Mouse (Mus musculus) liver, embryonic 14.5 days (tissue): ENCODE results near the gene Sgip1. TPM values are rescaled to one million over a fixed set of nuclear protein-coding genes. Genes with fewer than 3 reads are reported as not detected.

Source experiments
- ATAC-seq: fragments of 200-750 bp; cut with Nextera tagmentation; 2 replicates; pipeline ENCODE4 v1.8.0; 2017; ENCODE audit warnings: moderate number of reproducible peaks, mild to moderate bottlenecking, moderate library complexity; ENCODE audit not compliant: insufficient read depth
- DNase-seq, 3 experiments: peaks; one replicate each; pipeline ENCODE4 v3.0.0-alpha.2; 2012 to 2013; ENCODE audit warnings: low read depth in 3 of 3, low spot score in 3 of 3
- H3K27ac ChIP-seq: fragments of 300-500 bp; sonication (generic); 2 replicates; pipeline ENCODE4 v1.5.1; 2014; ENCODE audit warnings: moderate library complexity, mild to moderate bottlenecking, control low read depth, inconsistent platforms
- H3K27me3 ChIP-seq: fragments of 300-500 bp; sonication (generic); 2 replicates; pipeline ENCODE4 v1.6.1; 2014; ENCODE audit warnings: mild to moderate bottlenecking, low read length, moderate library complexity; ENCODE audit not compliant: control insufficient read depth, insufficient read depth
- H3K36me3 ChIP-seq: fragments of 300-500 bp; sonication (generic); replicated peaks from 2 replicates; pipeline ENCODE4 v1.6.1; 2014; ENCODE audit warnings: low read depth; ENCODE audit not compliant: control insufficient read depth, insufficient read depth
- H3K4me1 ChIP-seq, 2 experiments: fragments of 200-500 bp in 1 of 2; fragments of 300-500 bp in 1 of 2; sonication (generic) in 1 of 2; replicated peaks; 2 replicates each; pipeline ENCODE4 v1.6.1; 2012 to 2014; ENCODE audit warnings: antibody characterized with exemption in 1 of 2, inconsistent platforms in 1 of 2, low read length in 1 of 2; ENCODE audit not compliant: control insufficient read depth in 2 of 2, insufficient read depth in 2 of 2
- H3K4me2 ChIP-seq: fragments of 300-500 bp; sonication (generic); 2 replicates; pipeline ENCODE4 v1.6.1; 2014; ENCODE audit warnings: low read depth, mild to moderate bottlenecking, control low read depth, moderate library complexity
- H3K4me3 ChIP-seq, 2 experiments: fragments of 200-500 bp in 1 of 2; fragments of 300-500 bp in 1 of 2; sonication (generic) in 1 of 2; 2 replicates each; pipeline ENCODE4 v1.5.1; 2012 to 2014; ENCODE audit warnings: low read depth in 2 of 2, low read length in 2 of 2, mild to moderate bottlenecking in 2 of 2, control low read depth in 1 of 2, inconsistent platforms in 1 of 2, moderate library complexity in 1 of 2; ENCODE audit not compliant: insufficient read depth in 1 of 2
- H3K9ac ChIP-seq: fragments of 300-500 bp; sonication (generic); replicated peaks from 2 replicates; pipeline ENCODE4 v1.6.1; 2014; ENCODE audit warnings: mild to moderate bottlenecking, control low read depth, moderate library complexity
- H3K9me3 ChIP-seq: fragments of 300-500 bp; sonication (generic); 2 replicates; pipeline ENCODE4 v1.6.1; 2016; ENCODE audit warnings: low read length, mixed read lengths; ENCODE audit not compliant: control insufficient read depth
- CTCF ChIP-seq: IDR thresholded peaks from 2 replicates; pipeline ENCODE4 v1.5.1; 2016; ENCODE audit warnings: antibody characterized with exemption, low read depth, control low read depth
- EP300 ChIP-seq: IDR thresholded peaks from 2 replicates; pipeline ENCODE4 v1.6.1; 2016; ENCODE audit warnings: antibody characterized with exemption, low read depth
- WGBS: fragments of 180-500 bp; shearing (Covaris S2); extraction: QIAGEN DNeasy Blood & Tissue Kit; methylation state at CpG from one replicate; pipeline ENCODE4 v1.1.7; 2014; ENCODE audit not compliant: insufficient replicate concordance; 5-methylcytosine and 5-hydroxymethylcytosine counted together
- polyA plus RNA-seq, 2 experiments: library from polyadenylated mRNA; depleted of rRNA in 1 of 2; stranded (reverse) in 1 of 2; unstranded in 1 of 2; fragments of >200 nt; fragmentation: Nextera tagmentation in 1 of 2; extraction: Ambion mirVana in 1 of 2; gene quantifications; 2 replicates each; pipeline versions ENCODE4 v1.2.1 to v1.2.3; 2012 to 2014

The Sgip1 gene
- polyA plus RNA-seq, 2 experiments = 0.10 to 0.32 TPM

DNA sequence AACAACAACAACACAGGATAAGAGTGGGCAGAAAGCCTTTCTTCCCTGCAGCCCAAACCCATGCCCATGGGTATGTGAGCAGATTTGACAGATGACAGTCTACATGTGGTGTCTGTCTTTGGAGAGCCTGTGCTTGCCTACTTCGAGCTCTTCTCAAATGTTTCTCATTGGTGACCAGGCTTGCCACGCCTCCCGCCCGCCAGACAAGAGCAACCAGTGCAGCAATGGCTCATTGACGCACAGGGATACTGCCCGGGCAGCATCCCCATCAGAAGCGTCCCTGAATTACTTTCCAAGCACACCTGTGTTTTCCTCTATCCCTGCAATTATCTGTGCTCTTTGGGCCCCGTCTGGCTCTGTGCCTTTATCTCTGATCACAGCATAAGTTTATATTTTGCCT is 72.2 kb downstream of the Sgip1 start:
- DNase-seq = no peak
- ATAC-seq = no peak
- Histone ChIP-seq H3K36me3 (no peaks in the 10 kb centered on the region), H3K27ac (no peak overlapping the region), H3K4me2 (no peak overlapping the region), H3K27me3 (no peaks in the 10 kb centered on the region), H3K4me1 (peaks cover 0 to 15% of the 10 kb centered on the region in 2 experiments; a peak in 2 of 4 replicates), H3K9ac (no peak overlapping the region), H3K9me3 (no peaks in the 10 kb centered on the region), H3K4me3 (no peak overlapping the region)
- no peak for TF ChIP-seq EP300
- TF ChIP-seq CTCF = no peak
- 68% methylated on average over 8 of the region's 8 CpGs for WGBS

DNA sequence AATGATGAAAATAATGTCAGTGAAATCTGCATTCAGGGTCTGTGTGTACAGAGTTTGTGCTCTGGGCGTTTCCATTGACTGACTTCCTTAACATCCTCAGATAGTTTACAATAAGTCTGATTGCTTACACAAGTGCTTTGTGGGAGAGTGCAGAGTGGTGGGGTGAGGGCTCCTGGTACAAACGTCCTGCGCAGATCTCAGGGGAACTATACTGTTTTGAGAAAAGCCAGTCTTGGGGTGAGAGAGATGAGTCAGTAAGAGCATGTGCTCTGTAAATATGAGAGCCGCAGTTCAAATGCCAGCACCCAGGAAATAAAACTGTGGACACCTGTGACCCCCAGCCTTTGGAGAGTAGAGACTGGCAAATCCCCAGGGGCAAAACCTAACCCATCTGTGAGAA is 80.7 kb downstream of the Sgip1 start:
- DNase-seq (no peak), ATAC-seq (no peak)
- Histone ChIP-seq H3K4me1 (no peaks in the 10 kb centered on the region), H3K27me3 (no peaks in the 10 kb centered on the region), H3K27ac (no peak overlapping the region), H3K36me3 (no peaks in the 10 kb centered on the region), H3K4me2 (no peak overlapping the region), H3K9ac (no peak overlapping the region), H3K4me3 (no peak overlapping the region), H3K9me3 (no peaks in the 10 kb centered on the region)
- no peak for TF ChIP-seq CTCF
- no peak for TF ChIP-seq EP300
- WGBS = 54% methylated on average over 4 of the region's 4 CpGs

DNA sequence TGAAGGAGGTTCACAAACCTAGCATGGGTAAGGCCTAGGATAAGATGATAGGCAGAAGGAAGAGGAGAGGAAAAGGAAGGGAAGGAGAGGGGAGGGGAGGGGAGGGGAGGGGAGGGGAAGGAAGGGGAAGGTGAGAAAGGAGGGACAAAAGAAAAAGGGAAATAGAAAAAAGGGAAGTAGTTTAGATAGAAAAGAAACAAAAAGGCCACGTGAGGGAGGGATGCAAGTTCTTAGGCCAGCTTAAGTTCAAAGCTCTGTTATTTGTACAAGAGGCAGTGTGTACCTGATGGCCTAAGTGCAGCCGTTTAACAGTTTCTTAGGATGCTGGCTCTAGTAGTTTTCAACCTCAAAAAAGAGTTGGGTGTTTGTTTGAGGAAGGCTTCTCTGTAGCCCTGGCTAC is 83.4 kb downstream of the Sgip1 start:
- Histone ChIP-seq H3K4me3 (no peak overlapping the region), H3K27ac (no peak overlapping the region), H3K36me3 (no peaks in the 10 kb centered on the region), H3K9me3 (no peaks in the 10 kb centered on the region), H3K4me2 (no peak overlapping the region), H3K27me3 (no peaks in the 10 kb centered on the region), H3K9ac (no peak overlapping the region), H3K4me1 (no peaks in the 10 kb centered on the region)
- ATAC-seq (no peak), DNase-seq (no peak)
- TF ChIP-seq EP300 (no peak), CTCF (no peak)
- WGBS = 33% methylated on average over 2 of the region's 2 CpGs

DNA sequence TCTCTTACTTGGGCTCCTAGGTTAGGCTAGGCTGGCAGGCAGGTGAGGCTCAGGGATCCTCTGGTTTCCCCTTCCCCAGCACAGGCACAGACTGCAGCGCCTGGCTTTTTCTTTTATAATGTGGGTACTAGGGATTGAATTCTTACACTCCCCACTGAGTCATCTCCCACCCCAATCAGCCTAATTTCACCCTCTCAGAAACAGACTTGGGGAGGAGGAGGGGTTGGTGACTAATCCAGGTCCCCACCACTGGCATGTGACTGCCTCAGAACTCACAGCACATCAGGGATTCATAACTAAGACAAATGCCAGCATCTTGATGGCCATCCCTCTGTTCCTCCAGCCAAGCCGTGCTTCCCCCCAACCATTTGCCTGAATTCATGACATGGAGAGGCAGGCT is 85.1 kb downstream of the Sgip1 start:
- no peak for DNase-seq
- H3K4me3 ChIP-seq = no peak overlapping the region
- 56% methylated on average over 2 of the region's 2 CpGs for WGBS

DNA sequence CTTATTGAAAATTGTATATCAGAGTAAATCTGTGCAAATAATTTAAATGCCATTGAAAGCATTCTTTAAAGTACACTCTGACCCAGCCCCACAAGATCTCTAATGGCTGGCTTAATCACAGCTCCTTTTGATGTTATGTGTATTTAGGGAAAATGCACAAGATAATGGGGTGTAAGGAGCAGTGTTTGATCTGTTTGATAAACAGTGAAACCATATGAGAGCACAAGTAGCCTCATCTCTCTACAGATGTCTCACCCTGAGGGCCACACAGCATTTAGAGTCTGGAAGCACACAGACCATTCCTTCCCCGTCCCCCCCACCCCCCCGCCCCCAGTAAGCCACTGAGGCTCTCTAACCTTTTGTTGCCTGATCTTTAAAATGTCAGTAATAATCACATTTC is 87.4 kb downstream of the Sgip1 start:
- DNase-seq (no peak), ATAC-seq (no peak)
- Histone ChIP-seq H3K4me1 (no peaks in the 10 kb centered on the region), H3K4me3 (no peak overlapping the region), H3K9ac (no peak overlapping the region), H3K4me2 (no peak overlapping the region), H3K27me3 (no peaks in the 10 kb centered on the region), H3K27ac (no peak overlapping the region), H3K9me3 (no peaks in the 10 kb centered on the region), H3K36me3 (no peaks in the 10 kb centered on the region)
- TF ChIP-seq EP300 (no peak), CTCF (no peak)
- WGBS = 57% methylated on average over 2 of the region's 2 CpGs

More for the DNA sequence above, 85.1 kb downstream of the Sgip1 start:
- Histone ChIP-seq H3K9ac (no peak overlapping the region), H3K27ac (no peak overlapping the region), H3K4me2 (no peak overlapping the region), H3K9me3 (no peaks in the 10 kb centered on the region), H3K27me3 (no peaks in the 10 kb centered on the region), H3K36me3 (no peaks in the 10 kb centered on the region), H3K4me1 (no peaks in the 10 kb centered on the region)
- ATAC-seq = no peak
- no peak for TF ChIP-seq CTCF
- TF ChIP-seq EP300 = no peak
